Mouse (Mus musculus) liver (tissue): ENCODE measurements around the gene Med27.
"Not testable (repeated sequence)": the region's sequence is repeated elsewhere in the genome, so short reads cannot be mapped to it uniquely, and the experiment has no call there.

ENCODE experiments used
- DNase-seq: peaks from one replicate; pipeline ENCODE4 v3.0.0-alpha.2; 2020; ENCODE audit warnings: mixed read lengths

Gene Med27

DNA sequence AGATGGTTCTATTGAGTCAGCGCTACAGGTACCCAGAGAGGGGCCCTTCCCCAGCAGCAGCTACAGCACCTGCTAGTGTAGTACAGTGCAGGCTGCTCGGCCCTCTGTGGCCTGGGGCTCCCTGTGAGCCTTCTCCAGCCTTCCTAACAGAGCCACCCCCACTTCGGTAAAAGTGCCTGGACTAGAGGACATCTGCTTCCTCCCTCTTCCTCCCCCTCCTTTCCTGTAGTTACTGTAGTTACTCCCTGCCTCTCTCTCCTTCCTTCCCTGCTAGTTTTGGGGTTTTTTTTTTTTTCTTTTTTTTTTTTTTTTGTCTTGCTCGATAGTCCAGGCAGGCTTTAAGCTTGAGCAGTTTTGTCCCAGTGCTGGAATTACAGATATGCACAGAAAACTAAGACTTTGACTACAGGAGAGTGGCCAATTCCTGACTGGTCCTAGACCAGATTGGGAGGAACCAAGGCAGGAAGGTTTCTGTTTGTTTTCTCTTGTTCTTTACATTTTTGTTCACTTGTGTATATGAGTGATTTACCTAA lies 178.7 kb downstream of the Med27 start:
- DNase-seq = no peak

- DNase-seq = no peak
Observed at GRCm38 (mm10) chr2:29526266-29526665, 179.6 kb downstream of the Med27 start.

DNA sequence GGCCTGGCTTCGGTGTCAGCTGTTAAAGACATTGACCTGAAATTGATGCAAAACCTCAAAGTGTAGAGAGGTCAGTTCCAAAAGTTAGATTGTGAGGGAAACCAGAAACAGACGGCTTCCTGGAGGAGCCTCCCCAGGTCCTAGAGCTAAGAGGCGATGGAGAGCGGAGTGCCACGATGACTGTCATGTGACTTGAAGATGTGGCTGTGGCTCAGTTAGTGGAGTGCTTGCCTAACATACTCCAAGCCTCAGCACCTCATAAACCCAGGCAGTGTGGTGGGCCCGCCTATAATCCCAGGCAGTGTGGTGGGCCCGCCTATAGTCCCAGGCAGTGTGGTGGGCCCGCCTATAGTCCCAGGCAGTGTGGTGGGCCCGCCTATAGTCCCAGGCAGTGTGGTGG lies 180.9 kb downstream of the Med27 start:
- not testable (repeated sequence) for DNase-seq

GRCm38 (mm10) chr2:29528811-29529210 lies 182.2 kb downstream of the Med27 start:
- no peak for DNase-seq

GRCm38 (mm10) chr2:29529788-29530187 lies 183.2 kb downstream of the Med27 start:
- DNase-seq = not testable (repeated sequence)

DNA sequence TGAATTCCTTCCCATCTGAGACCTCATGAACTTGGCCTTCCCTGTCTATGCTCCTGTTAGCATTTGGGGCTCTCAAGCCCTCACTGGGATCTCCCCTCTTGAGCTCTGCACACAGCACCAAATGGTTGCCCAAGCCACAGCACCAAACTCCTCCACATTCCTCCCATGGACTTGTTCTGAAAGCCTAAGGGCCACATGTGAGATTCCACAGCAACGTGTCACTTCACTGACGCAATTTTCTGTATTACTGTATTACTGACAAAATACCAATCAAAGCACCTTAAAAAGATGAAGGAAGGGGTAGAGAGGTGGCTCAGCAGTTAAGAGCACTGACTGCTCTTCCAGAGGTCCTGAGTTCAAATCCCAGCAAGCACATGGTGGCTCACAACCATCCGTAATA lies 185.6 kb downstream of the Med27 start:
- no peak for DNase-seq

- DNase-seq = no peak
Observed at GRCm38 (mm10) chr2:29532921-29533320, 186.3 kb downstream of the Med27 start.

DNA sequence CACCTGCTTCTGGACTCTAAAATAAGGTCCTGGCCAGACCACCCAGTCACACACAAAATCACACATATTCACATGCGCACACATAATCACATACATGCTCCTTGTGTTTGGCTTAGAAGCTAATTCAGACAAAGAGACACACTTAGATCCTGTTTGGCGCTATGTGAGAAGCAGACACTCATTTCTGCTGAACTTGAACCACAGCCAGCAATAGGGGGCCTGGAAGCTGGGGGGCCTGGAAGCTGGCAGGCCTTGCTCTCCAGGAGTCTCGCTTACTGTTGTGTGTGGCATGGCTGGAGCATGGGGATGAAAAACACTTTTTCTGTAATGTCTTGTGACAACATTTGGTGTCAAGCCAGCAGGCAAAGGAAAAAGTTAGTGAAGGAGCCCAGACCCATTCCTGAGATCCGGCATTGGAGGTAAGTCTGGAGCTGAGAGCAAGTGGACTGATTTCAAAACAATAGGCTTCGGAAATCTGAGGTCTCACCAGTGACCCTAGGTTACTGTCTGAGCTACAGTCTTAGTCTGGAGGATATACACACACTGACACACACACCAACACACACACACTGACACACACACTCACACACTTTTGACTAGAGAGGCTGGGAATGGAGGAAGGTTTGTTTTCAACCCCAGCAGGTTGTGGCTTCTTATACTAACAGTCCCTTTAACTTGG lies 189.1 kb downstream of the Med27 start:
- DNase-seq = no peak

GRCm38 (mm10) chr2:29536481-29536880 lies 189.9 kb downstream of the Med27 start:
- no peak for DNase-seq

- no peak for DNase-seq
Observed at GRCm38 (mm10) chr2:29537334-29537733, 190.7 kb downstream of the Med27 start.

DNA sequence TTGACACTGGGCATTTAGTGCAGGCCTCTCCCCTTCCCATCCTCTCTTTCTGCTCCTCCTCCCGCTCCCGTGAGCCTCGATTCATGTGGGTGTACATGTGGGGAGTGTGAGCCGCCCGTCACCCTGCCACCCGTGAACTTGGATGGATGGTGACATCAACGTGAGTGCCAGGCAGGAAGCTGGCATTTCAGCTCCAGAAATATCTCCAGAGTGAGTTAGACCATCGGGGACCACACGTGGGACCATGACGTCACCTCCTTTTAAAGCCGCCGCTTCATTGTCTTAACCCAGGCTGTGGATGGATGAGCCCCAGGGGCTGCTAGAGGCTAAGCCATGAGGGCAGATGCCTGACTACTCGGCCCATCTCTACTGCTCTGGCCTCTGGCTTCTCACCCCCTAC lies 195.4 kb downstream of the Med27 start:
- DNase-seq = no peak

DNA sequence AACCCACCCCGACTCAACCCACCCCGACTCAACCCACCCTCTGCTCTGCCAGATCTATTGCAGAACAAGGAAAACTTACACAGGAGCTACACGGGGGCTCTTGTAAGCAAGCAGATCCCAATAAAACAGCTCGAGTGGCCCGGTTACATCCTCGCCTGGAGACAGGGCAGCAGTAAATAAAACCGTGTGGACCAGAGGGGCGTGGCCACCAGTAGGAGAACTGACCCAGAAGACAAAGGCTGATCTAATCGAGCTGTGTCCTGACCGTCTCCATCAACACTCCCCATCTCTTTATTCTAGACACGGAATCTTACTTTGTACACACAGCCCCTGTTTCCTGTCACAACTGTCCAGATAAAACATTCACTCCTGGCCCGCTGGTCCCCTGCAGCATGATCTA lies 200.0 kb downstream of the Med27 start:
- DNase-seq = no peak

DNA sequence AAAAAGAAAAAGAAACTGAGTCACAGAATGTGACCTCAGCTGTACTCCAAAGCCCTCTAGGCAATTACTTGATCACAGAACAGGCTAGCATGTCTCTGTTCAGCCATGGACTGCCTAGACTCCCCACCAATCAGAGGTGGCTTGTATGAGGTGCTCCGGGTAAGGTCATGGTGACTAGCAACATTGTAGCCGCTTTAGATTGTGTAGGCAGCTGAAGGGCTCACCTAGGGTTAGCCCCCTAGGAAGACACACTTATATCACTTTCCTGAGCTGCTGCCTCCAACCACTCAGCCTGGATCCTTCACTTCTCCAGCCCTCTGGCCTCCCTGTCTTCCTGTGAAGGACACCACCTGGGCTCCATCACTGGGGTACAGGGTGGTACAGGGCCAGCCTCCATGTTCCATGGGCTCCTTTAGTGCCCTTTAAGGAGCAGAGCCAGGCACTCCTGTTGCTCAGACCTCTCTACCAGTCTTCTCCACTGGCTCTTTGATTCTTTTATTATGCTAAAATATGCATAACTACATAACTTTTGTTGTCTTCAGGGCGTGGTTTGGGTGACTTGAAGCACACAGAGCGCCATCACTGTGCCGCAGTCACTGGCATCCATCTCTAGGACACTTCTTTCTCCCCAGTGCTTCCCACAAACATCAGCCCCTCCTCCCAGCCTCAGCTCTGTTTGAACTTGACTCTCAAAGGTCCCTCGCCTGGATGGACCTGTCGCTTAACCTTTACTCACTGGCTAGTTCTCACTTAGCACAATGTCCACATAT lies 205.4 kb downstream of the Med27 start:
- DNase-seq = no peak

- DNase-seq = peak; percentile 23
Observed at GRCm38 (mm10) chr2:29553945-29554634, 207.5 kb downstream of the Med27 start.

- no peak for DNase-seq
Observed at GRCm38 (mm10) chr2:29558561-29558960, 211.9 kb downstream of the Med27 start.

GRCm38 (mm10) chr2:29559955-29560354 lies 213.3 kb downstream of the Med27 start:
- DNase-seq = no peak

GRCm38 (mm10) chr2:29561468-29561867 lies 214.8 kb downstream of the Med27 start:
- no peak for DNase-seq

GRCm38 (mm10) chr2:29563986-29564385 lies 217.4 kb downstream of the Med27 start:
- no peak for DNase-seq

DNA sequence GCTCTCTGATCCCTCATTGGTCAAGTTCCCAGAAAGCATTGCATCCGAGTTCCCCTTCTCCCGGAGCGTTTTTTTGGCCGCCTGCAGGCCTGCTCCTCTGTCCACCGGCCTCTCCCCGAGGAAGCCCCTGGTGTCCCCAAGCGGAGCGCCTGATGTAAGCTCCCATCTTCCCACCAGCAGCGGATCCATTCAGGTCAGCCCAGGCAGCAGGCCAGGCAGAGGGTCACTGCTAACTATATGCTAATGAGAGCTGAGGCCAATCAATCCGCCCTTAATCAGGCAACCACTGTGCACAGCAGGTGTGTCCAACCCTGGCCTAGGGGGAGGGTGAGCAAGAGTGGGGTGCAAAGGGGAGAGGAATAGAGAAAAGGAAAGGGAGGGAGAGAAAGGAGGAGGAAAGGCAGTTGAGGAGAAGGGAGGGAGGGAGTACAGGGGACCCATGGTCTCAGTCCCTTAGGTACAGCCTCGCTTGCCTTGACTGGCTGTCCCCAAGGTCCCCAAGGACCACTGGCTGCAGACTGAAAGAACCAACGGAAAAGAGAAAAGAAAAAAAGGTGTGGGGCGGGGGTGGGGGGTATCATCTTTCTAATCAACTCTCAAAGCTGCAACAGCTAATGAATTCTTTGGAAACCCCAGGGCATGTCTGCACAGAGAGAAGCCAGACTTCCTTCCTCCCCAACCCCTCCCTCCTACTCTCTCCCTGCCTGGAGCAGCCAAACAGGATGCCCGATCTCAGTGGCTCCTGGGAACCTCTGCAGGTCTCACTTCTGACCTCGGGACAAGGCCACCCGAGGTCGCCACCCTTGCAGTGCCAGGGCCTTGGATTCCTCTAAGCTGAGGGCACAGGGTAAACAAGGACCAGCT lies 219.2 kb downstream of the Med27 start:
- DNase-seq = no peak

- no peak for DNase-seq
Observed at GRCm38 (mm10) chr2:29571921-29572700, 225.5 kb downstream of the Med27 start.

GRCm38 (mm10) chr2:29572811-29573427 lies 226.3 kb downstream of the Med27 start:
- no peak for DNase-seq
